Mouse (Mus musculus) pancreas, adult 10 weeks (tissue): ENCODE measurements around the gene Gm7137. TPM values are rescaled to one million over a fixed set of nuclear protein-coding genes. Genes with fewer than 3 reads are reported as not detected.

Source experiments
- polyA plus RNA-seq: library from polyadenylated mRNA; stranded (reverse); fragments of 350-450 nt; fragmentation: Illumina TruSeq; extraction: RNeasy Lipid Tissue Mini Kit (QIAGEN cat#74804); gene quantifications from one replicate; pipeline ENCODE4 v1.2.3, GENCODE M21; 2015; ENCODE audit warnings: low read depth, low replicate concordance; ENCODE audit not compliant: insufficient read depth

The Gm7137 gene
- polyA plus RNA-seq = not detected

GRCm38 (mm10) chr10:77787876-77788275 lies at the start of gene Gm7137:
Gene Gm7137 (minus strand): TSS chr10:77788200.

GRCm38 (mm10) chr10:77835647-77836046 lies 47.6 kb upstream of the Gm7137 start, which contains the start of gene Krtap10-10:
Gene Krtap10-10 (plus strand): TSS chr10:77835947.

GRCm38 (mm10) chr10:77826951-77827350 lies 39.0 kb upstream of the Gm7137 start, which contains the start of gene Krtap10-4:
Gene Krtap10-4 (minus strand): TSS chr10:77827095.

DNA sequence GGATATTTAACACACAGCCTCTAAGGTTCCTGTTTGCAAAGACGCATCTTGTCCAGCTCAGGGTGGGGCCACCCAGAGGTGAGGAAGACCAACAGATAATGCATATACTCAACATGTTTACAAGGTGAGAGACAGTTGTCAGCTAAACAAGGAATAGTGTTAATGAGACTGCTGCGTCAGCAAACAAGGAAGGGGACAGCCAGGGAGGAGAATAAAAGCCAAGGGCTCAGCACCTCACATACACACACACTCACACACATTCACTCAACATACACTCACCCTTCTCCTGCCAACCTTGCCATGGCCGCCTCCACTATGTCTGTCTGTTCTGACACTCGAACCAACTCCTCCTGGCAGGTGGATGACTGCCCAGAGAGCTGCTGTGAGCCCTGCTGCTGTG lies 26.4 kb upstream of the Gm7137 start, which contains the start of gene Gm2696:
Gm2696 (plus strand) TSS at position 301 of the 400 bp plus-strand sequence.

DNA sequence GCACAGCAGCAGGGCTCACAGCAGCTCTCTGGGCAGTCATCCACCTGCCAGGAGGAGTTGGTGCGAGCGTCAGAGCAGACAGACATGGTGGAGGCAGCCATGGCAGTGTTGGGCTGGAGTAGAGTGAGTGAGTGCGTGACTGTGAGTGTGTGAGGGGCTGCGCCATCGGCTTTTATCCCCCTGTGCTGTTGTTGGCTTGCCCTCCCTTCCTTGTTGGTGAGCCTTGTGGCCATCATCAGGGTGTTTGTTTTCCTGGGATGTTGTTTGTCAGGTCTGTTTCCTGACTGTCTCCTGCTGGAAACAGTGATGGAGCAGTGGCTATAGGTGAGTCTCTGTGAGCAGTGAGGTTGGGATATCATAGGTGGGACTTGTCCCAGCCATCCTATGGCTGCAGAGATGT lies 23.7 kb upstream of the Gm7137 start, which contains the start of gene Gm9507:
Gm9507 (minus strand) TSS at position 101 of the 400 bp plus-strand sequence.

GRCm38 (mm10) chr10:77798921-77799508 lies 11.0 kb upstream of the Gm7137 start, which contains the start of gene Gm19668:
Gene Gm19668 (minus strand): TSS chr10:77799133.

DNA sequence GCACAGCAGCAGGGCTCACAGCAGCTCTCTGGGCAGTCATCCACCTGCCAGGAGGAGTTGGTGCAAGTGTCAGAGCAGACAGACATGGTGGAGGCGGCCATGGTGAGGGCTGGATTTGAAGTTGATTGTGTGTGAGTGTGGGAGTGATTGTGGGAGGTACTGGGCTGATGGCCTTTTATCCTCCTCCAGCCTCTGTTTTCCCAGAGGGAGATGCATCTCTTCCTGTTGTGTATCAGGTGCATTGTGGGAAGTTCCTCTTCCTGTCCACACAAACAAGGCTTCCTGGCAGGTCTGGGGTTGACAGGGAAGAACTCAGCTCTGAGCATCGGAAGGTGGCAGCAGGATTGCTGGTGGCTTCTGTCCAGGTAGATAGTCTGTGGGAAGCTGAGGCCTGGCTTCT lies 7.0 kb upstream of the Gm7137 start, which contains the start of gene Gm9639:
Gm9639 (minus strand) TSS at position 101 of the 400 bp plus-strand sequence.

DNA sequence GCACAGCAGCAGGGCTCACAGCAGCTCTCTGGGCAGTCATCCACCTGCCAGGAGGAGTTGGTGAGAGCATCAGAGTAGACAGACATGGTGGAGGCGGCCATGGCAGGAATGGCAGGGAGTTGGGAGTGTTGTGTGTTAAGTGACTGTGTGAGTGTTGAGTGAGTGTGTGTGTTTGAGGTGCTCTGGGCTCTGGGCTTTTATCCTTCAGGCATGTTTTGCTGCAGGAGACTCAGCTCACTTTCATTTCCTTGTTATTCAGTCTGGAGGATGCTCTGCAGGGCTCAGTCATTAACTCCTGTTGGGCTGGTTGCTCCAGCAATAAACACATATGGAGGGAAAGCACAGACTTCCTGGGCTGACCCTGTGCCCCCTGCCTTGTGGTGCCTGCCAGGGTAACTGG lies 5.6 kb downstream of the Gm7137 start, which contains the start of gene Gm3250:
Gm3250 (minus strand) TSS at position 101 of the 400 bp plus-strand sequence.

GRCm38 (mm10) chr10:77776844-77777243 lies 11.2 kb downstream of the Gm7137 start, which contains the start of gene Gm7138:
Gene Gm7138 (minus strand): TSS chr10:77776944.

GRCm38 (mm10) chr10:77771225-77771624 lies 16.8 kb downstream of the Gm7137 start, which contains the start of gene Gm3238:
Gene Gm3238 (minus strand): TSS chr10:77771325.

GRCm38 (mm10) chr10:77759582-77759981 lies 28.4 kb downstream of the Gm7137 start, which contains the start of gene Gm3233:
Gene Gm3233 (minus strand): TSS chr10:77759682.

DNA sequence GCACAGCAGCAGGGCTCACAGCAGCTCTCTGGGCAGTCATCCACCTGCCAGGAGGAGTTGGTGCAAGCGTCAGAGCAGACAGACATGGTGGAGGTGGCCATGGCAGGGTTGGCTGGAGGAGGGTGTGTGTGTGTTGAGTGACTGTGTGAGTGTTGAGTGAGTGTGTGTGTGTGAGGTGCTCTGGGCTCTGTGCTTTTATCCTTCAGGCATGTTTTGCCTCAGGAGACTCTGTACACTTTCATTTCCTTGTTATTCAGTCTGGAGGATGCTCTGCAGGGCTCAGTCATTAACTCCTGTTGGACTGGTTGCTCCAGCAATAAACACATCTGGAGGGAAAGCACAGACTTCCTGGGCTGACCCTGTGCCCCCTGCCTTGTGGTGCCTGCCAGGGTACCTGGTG lies 36.7 kb downstream of the Gm7137 start, which contains the start of gene Gm9736:
Gm9736 (minus strand) TSS at position 101 of the 400 bp plus-strand sequence.

GRCm38 (mm10) chr10:77741924-77742688 lies 45.9 kb downstream of the Gm7137 start, which contains the start of gene Gm18596:
Gene Gm18596 (minus strand): TSS chr10:77742638.

Other genes with a start within 250 kb of the Gm7137 start
- 43.2 TPM for gene Pttg1ip, start 206.5 kb downstream of the Gm7137 start, polyA plus RNA-seq
- 25.0 TPM for gene Sumo3, start 182.1 kb downstream of the Gm7137 start, polyA plus RNA-seq
- not detected for gene Gm49325, start 182.0 kb downstream of the Gm7137 start, polyA plus RNA-seq
- gene Ube2g2, start 165.9 kb downstream of the Gm7137 start, polyA plus RNA-seq = 14.4 TPM
- not detected for gene Tspear, start 101.6 kb downstream of the Gm7137 start, polyA plus RNA-seq
- gene Gm19402, start 97.4 kb downstream of the Gm7137 start, polyA plus RNA-seq = not detected
- not detected for gene Gm9508, start 91.0 kb downstream of the Gm7137 start, polyA plus RNA-seq
- not detected for gene Gm10272, start 81.6 kb downstream of the Gm7137 start, polyA plus RNA-seq
- gene Gm10024, start 76.7 kb downstream of the Gm7137 start, polyA plus RNA-seq = not detected
- gene Gm10142, start 72.4 kb downstream of the Gm7137 start, polyA plus RNA-seq = not detected
- gene Krtap12-1, start 67.6 kb downstream of the Gm7137 start, polyA plus RNA-seq = not detected
- not detected for gene Gm10100, start 61.7 kb downstream of the Gm7137 start, polyA plus RNA-seq
- gene Gm18596, start 45.6 kb downstream of the Gm7137 start, polyA plus RNA-seq = not detected
- gene Gm9736, start 36.8 kb downstream of the Gm7137 start, polyA plus RNA-seq = not detected
- gene Gm3233, start 28.5 kb downstream of the Gm7137 start, polyA plus RNA-seq = not detected
- gene Gm3238, start 16.9 kb downstream of the Gm7137 start, polyA plus RNA-seq = not detected
- gene Gm7138, start 11.3 kb downstream of the Gm7137 start, polyA plus RNA-seq = not detected
- not detected for gene Gm3250, start 5.7 kb downstream of the Gm7137 start, polyA plus RNA-seq
- not detected for gene Gm9639, start 6.9 kb upstream of the Gm7137 start, polyA plus RNA-seq
- gene Gm19668, start 10.9 kb upstream of the Gm7137 start, polyA plus RNA-seq = not detected
- gene Gm9507, start 23.6 kb upstream of the Gm7137 start, polyA plus RNA-seq = not detected
- not detected for gene Gm2696, start 26.5 kb upstream of the Gm7137 start, polyA plus RNA-seq
- gene Krtap10-4, start 38.9 kb upstream of the Gm7137 start, polyA plus RNA-seq = not detected
- gene Krtap10-10, start 47.7 kb upstream of the Gm7137 start, polyA plus RNA-seq = not detected
- gene Gm36176, start 58.6 kb upstream of the Gm7137 start, polyA plus RNA-seq = not detected
- not detected for gene Gm10318, start 64.7 kb upstream of the Gm7137 start, polyA plus RNA-seq
- not detected for gene Gm3285, start 73.8 kb upstream of the Gm7137 start, polyA plus RNA-seq
- 0.48 TPM for gene Lrrc3, start 114.3 kb upstream of the Gm7137 start, polyA plus RNA-seq
- 1.4 TPM for gene Trpm2, start 182.4 kb upstream of the Gm7137 start, polyA plus RNA-seq
- 6.9 TPM for gene 1810043G02Rik, start 190.3 kb upstream of the Gm7137 start, polyA plus RNA-seq
- 9.8 TPM for gene Pfkl, start 221.9 kb upstream of the Gm7137 start, polyA plus RNA-seq